Mouse (Mus musculus): Measurements from ENCODE around the gene Zdhhc24.

DNA sequence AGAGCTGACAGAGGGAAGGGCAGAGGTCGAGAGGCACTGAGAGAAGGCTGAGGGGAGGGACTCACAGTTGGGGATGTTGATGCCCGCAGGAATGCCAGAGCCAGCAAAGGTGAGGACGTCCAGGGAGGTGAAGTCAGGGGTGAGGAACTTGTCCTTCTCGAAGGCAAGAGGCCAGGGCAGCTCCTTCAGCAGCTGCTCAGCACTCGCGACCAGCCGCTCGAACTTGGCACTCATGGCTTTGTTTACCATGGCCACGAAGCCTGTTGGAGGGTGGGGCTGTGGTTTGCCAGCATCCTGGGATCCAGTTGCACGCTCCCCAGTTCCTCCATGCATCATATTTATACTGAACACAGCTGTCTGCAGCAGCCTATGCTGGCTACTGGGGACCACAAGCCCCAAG is 38.4 kb downstream of the Zdhhc24 start:
- TF ChIP-seq EP300 (IDR thresholded peaks at IDR 0.05; ENCODE audit: low read depth) = no peak
- TF ChIP-seq CTCF (IDR thresholded peaks at IDR 0.05; ENCODE audit: low read depth) = no peak
